Mouse (Mus musculus) ES-CJ7 (cell line): ENCODE measurements at regions not wholly inside any gene's neighbourhood (a gene's known extent, or its start where the extent isn't known, plus 50 kb on each side); places are given as distances from the start of the nearest gene placed in this dataset.

Source experiments
- DNase-seq: peaks from one replicate; pipeline ENCODE4 v3.0.0; 2011; ENCODE audit warnings: low read depth, low spot score

GRCm38 (mm10) chr11:64138934-64139333, 59.7 kb upstream of the Cox10 start:
- no peak for DNase-seq

DNA sequence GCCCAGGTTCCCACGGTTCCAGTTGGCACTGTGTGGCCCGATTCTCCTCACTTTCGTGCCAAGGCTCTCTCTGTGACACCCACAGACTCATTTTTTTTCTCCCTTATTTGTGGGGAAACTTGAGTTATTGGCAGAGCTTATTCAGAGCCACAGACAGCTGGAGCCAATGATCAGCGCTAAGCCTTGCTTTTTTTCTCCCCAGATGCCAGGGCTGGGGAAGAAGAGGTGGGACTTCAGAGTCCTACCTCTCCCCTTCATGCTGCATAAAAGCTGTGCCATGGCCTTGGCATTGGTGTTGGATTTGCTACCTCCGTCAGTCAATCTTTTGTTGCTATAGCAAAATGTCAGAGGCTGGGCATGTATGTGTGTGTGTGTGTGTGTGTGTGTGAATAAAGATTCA, 56.5 kb upstream of the Cox10 start:
- DNase-seq = no peak

- no peak for DNase-seq
Measured at GRCm38 (mm10) chr11:64135308-64135591, 56.0 kb upstream of the Cox10 start.

DNA sequence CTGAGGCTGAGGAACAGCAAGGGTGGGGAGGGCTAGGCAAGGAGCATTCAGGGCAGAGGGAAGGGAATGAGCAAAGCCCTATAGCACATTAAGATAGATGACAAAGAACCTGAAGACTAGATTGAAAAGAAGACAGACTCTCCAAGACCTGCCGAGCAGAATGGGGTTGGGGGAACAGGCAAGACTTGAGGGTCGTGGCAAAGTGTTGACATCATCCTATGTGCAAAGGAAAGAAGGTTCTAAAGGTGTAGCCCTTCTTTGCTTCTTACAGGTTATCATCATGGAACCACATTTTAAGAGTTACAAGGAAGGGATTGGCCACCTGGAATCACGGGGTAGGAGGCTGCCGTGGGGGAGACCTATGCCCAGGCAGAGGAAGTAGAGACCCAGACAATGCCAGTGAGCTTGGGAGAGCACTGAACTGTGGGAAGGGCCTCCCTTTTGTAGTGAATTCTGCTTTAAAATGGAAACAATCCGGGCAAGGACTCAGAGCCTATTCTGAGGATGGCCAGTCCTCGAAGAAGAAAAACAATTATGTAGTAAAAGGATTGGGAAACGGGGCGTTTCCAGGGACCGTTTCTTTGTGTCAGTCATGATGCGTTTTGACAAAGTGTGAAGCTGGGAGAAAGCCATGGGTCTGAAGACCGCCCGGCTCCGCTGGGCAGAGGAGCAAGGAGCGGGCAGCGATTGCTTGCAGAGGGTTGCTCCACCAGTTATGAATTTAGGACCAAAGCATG, 55.5 kb upstream of the Cox10 start:
- DNase-seq = no peak
